Mouse (Mus musculus): Measurements from ENCODE around the gene Neu1.

DNA sequence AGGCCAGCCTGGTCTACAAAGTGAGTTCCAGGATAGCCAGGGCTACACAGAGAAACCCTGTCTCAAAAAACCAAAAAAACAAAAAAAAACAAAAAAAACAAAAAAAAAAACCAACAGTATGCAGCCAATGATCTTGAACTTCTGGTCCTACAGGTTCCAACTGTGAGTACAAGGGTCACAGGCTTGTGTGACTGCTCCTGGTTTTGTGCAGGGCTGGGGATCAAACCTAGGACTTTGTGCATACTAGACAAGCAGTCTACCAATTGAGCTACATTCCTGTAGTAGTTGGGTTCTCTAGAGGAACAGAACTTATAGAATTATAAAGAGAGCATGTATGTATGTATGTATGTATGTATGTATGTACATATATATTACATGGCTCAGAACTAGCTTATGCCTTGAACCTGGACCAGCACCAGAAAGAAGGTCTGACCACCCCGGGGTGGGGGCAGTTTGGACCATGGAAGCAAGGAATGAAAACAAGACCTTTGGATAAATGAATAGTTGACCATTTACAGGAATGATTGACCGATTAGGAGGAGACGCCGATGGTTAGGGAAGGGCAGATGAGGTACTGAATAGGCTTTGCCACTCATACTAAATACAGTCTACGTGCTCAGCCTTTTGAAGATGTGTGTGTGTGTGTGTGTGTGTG, 15.6 kb downstream of the Neu1 start:
- TF ChIP-seq POLR2A (IDR thresholded peaks at IDR 0.05; ENCODE audit: low read depth, low read length) (no peak), CTCF (conservative IDR thresholded peaks at IDR 0.05; ENCODE audit: insufficient read depth, insufficient read length, low read depth, low read length) (no peak)

Data from kidney, adult 2 months (tissue).